Mouse (Mus musculus) right cerebral cortex, postnatal 10 days (tissue): ENCODE measurements around the gene Mark4.
A peak's percentile ranks its signal among the peaks of the same experiment; 100 is the strongest.

Experiments
- DNase-seq, 2 experiments: peaks; one replicate each; pipeline ENCODE4 v3.0.0; 2021; ENCODE audit warnings: low spot score in 2 of 2

Mark4 gene

DNA sequence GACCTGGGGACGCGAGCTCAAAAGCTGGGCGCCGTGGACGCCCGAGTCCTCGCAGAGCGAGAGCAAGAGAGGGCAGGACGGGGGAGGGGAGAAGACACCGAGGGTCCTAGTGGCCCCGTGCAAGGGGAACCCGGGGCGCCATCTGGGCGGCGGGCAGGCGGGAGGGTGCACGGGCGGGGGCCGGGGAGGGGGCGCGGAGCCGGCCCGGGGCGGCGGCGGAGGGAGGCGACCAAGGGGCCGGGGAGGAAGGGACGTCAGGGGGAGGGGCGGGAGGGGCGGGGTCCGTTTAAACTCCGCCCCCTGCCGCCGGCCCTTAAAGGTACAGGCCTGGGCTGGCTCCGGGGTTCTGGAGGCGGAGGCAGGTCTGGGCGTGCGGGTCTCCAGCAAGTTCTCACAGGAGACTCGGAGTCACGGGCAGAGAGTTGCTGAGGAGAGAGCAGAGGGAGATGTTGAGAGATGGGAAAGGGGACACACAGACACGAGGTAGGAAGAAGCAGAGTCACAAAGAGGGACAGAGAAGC is at the start of gene Mark4:
Gene Mark4 (minus strand): TSS at position 231 of the 521 bp plus-strand sequence.
- DNase-seq, result peak; percentile 82 to 84

DNA sequence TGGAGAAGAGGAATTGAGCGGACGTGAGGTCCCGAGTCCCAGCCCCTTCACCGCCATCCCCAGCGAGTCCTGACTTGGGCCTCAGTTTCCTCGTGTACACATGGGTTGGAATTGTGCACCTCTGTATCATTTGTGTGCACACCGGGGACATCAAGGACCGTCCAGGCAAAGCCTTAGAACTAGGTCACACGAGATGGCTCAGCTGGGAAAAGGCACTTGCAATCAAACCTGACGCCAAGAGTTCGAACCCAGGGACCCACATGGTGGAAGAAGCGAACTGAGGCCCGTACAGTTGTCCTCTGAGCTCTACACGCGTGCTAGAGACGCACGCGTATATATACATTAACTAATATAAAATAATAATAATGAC is 49.0 kb upstream of the Mark4 start:
- no peak for DNase-seq

DNA sequence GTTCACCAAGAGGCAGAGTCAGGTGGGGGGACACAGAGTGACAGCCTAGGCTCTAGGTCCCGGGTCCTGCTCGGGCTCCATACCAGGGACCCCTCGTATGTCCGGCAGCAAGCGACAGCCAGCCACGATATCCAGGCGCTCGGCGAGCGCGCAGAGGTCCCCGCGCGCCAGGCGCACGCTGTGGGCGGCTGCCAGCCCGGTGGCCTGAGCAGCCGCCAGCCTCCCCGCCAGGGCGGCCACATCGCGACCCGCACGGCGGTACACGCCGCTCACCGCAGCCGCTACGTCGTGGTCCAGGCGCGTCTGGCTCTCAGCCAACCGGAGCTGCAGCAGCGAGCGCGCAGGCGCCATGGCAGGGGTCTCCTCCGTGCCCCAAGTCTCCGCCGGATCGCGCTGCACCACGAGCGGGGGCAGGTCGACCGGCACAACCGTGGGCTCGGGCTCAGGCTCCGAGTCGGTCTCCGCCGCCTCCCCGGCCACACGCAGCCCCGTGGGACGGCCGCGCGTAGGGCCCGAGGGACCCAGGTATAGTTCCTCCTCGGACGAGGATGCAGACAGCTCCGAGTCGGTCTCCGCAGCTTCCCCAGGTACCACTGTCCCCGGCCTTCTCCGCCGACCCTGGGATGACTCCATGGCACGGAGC is 48.5 kb upstream of the Mark4 start:
- DNase-seq, result peak; percentile 79 to 83

DNA sequence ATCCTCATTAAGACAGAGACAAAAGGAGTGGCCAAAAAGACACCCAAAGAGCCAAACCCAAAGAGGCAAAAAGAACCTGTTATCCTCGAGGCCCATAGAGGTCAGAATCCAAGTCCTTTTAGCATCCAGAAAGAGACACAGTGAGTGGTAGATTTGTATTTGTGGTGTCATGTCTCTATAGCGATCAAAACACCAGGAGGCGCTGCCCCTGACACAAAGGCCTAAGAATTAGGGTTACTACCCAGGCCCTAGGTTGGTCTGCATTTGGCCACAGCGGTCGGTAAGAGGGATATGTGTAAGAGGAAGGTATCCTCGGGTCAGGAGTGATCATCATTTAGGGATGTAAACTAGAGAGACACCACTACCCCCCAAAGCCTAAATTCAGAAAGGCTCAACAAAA is 47.7 kb upstream of the Mark4 start:
- no peak for DNase-seq

DNA sequence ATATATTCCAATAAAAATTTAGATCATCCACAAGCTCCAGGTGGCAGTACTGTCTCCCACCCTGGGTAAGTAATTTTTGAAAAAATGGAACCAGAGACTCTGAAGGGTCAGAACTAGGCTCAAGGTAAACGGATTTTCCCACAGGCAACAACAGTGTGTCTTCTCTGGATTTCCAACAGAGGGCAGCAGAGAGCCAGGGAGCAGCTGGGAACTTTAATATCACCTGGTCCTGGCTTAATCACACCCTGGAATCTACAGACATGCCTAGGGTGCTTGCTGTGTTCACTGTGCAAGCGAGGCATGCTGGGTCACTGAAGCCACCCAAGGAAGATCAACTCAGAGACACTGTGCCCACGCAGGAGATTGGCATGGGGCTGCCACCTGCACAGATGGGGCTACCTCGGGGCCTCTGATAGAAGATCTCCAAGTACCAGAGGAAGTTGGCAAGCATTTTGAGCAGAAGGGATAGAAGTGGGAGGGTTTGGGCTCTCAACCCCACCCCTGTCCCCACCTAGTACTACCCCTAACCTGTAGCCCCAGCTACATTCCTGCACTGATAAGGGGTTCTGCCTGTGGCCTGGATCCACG is 45.0 kb upstream of the Mark4 start:
- DNase-seq, result no peak

DNA sequence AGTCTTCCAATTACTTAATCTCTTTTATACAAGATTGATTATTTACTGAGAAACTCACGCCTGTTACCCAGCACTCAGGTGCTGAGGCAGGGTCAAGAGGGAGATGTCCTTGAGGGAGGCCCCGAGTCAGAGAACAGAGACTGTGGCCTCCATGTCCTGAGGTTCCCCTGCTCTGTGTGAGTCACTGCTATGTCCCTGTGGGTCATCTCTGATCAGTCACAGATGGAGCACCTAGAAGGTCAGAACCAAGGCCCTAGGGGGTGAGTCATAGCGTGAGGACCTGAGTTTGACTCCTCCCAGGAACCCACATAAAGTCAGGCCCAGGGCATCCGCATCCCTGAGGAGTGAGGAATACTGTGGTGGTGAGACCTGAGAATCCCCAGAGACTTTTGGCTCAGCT is 43.0 kb upstream of the Mark4 start:
- DNase-seq, result no peak

DNA sequence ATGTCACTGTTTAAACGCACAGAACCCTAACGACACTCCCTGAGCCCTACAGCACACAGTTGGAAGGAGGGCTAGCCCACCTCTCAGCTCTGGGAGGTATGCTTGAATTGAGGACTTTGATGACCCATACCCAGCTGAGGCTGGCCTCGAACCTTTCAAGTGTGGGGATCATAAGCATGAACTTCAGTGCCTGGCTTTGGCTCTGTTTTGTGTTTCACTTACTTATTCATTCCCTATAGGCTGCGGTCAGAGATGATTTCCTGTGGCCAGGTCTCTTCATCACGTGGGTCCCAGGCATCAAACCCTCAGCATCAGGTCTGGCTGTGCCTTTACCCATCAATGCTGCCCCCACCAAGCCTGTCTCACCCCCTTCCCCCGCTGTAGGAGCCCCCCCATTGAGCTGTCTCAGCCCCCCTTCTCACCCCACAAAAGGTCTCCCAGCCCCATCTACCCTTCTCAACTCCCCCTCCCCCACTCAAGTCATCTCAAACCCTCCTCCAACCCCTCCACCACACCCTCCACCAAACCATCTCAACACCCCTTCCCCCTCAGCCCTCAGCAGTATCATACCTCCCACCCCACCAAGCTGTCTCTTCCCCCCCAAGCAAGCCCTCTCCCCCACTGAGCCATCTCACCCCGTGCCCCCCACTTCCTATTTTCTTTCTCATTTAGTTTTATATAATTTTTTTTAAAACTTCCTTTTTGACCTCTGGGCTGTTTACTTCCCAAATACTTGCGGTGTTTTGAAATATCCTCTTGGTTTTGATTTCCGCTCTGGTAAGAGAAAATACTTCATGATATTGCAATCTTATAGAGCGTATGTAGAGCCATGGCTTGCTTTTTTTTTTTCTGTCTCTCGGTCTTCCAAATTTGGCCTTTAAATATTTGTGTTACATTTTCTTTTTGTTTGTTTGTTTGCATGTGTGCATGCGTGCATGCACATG is 42.1 kb upstream of the Mark4 start:
- DNase-seq, result no peak

DNA sequence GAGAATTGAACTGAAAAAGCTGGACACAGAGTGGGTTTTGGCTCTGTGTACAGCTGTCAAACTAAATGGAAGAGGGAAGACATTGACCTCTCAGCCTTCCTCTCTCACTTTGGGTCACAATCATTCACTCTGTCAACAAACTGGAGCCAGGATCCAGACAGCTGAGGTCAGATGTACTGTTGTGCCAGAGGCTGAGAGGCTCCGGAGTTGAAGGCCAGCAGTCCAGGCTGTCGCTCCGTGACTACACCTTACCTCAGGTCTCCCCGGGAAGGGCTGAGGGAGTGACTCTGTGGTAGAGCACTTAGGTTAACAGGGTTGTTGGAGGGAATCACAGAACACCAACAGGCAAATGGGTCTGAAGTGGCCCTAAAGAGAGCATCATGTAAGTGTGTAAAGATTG is 39.7 kb upstream of the Mark4 start:
- DNase-seq, result no peak

DNA sequence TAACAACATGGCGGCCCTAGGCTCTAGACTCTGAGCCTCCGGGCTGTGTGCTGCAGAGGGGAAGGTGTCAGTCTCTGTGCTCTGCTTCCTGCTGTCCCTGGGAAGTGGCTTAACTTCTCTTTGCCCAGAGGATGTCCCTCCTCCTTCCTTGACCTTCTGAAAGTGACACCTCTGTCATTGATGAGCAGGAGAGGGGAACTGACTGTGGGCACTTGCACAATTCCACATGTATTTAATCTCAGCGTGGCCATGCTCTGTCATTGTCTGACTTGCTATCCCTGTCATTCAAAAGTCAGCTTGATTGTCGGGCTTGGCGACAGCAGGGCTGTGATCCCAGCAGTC is 37.6 kb upstream of the Mark4 start:
- DNase-seq, result no peak

DNA sequence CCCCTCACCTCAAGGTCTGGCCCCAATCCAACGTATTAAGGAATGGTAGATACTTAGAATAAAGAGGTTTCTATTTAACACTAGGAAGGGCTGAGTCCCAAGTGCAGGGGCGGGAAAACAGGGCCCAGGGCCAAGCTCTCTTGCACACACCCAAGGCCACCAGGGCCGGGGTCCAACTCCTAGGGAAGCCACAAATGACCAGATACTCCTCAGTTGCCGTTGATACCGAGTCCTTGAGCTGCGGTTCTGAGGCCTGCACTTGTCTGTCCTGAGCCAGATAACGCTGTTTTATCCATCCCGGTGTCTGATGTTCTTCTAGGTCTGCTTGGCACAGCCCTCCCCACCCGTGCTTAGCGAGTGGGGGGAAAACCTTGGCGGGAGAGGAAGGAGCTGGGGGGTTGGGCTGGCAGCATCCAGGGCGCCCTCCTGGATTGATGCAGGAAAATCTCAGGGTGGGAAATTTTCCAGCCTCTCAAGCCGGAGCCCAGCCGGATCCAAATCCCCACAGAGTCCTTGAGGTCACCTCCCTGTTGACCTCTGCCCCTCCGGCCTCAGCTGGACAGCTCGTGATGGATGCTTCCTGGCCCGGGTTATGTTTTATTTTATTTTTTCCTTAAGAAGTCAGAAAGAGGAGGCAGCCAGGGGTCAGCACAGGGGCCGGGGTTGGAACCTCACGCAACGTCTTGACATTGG is 37.0 kb upstream of the Mark4 start:
- DNase-seq, result no peak

DNA sequence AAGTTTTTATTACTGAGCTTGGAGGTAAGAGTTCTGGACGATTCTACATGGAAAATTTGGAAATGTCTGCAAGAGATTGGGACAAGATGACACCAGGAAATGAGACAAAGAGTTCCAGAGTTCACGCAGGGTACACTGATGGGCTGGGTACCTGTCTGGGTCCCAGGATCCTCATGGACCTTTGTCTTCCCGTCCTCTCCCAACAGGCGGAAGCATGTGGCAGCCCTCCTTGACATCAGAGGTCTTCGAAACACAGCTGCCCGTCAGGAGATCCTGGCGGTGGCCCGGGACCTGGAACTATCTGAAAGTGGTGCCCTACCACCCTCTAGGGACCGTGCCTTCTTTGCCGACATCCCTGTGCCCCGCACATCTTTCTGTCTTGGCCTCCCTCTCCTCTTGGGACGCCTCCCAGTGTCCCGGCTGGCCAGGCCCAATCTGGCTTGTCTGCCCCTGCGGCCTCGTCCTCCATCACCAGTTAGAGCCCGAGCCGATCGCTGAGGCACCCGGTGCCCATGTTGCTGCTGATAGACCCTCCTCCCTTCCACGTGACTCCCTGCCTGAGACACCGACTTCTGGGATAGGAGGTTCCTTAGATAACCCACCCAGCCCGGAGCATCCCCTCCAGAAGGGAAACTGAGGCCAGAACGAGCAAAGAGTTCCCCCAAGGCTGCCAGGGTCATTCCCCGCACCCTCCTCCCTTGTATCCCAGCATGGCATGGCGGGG is 36.3 kb upstream of the Mark4 start:
- DNase-seq, result no peak

DNA sequence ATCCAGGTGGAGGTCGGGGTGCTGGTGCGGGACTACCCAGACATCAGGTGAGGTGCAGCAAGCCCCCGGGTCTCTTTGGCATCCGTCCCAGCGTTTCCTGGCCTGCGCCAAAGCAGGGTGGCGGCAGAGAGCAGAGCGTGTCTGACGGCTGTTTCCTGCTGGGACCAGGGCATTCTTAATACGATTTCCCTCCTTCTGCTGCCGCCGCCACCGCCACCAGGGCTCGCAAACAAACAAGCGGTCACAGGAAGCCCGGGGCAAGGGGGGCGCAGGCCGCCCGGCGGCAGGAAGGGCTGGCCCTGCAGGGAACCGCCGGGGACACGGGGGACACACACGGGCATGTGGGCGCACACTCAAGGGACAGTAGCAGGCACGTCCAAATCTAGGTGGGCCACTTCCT is 33.1 kb upstream of the Mark4 start:
- no peak for DNase-seq

DNA sequence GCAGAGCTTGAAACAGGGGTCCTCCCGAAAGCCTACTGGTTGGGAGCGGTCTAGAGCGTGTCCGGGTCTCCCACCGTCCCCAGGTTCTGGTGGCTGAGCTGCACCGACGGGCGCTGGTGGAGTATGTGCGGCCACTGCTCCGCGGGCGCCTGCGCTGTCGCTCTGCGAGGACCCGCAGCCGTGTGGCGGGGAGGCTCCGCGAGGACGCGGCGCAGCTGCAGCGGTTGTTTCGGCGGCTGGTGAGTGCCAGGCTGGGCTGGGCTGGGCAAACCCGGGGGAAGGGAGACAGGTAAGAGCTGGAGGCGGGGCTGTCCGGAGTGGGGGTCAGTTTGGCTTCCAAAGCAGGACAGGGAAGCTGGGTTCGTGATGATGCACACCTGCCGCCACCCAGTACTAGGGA is 30.9 kb upstream of the Mark4 start:
- DNase-seq, result no peak

DNA sequence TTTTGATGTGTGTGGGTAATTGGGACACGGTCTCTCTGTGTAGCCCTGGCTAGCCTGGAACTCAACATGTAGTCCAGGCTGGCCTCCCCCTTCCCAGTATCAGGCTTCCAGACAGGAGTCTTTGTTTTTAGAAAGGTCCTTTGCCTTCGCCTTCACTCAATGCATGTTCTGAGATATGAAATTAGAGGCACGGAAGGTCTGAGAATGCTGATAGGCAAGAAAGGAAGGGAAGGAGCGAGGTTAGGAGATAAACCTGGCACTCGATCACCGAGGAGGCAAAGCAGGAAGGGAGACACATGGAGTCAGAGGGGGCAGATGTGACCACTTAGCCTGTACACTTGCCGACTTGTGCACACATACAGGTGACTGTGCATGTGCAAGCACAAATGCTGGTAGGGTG is 27.9 kb upstream of the Mark4 start:
- DNase-seq, result no peak

DNA sequence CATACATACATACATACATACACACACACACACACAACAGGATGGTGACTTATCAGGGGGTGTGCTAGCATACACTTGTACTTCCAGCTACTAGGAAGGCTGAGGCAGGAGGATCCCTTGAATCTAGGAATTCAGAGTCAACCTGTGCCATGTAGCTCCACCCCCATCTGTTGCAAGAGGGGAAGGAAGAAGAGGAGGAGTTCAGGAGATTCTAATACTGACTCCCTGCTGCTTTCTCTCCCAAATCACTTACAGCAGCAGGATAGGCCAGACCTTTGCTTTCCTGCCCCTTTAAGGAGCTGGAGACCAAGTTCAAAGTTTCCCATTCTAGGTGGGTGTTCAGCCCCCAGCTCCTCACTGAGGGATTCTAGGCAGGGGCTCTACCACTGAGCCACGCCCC is 26.9 kb upstream of the Mark4 start:
- no peak for DNase-seq

DNA sequence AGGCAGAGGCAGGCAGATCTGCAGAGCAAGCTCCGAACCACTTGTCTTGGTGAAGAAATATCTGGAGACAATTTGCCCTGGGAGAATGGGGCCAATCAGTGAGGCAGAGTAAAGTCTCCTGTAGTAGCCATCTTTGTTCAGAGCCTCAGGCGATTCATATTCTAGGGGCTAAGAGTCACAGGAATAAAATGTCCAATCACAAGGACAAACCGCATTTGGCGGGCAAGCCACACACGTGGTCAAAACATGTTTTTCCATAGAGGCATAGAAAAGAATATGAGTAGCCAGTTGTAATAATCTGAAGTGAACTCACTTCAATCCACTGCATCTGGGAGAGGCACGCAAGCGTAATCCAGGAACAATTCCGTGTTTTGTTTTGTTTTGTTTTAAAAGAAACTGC is 24.7 kb upstream of the Mark4 start:
- DNase-seq, result no peak

DNA sequence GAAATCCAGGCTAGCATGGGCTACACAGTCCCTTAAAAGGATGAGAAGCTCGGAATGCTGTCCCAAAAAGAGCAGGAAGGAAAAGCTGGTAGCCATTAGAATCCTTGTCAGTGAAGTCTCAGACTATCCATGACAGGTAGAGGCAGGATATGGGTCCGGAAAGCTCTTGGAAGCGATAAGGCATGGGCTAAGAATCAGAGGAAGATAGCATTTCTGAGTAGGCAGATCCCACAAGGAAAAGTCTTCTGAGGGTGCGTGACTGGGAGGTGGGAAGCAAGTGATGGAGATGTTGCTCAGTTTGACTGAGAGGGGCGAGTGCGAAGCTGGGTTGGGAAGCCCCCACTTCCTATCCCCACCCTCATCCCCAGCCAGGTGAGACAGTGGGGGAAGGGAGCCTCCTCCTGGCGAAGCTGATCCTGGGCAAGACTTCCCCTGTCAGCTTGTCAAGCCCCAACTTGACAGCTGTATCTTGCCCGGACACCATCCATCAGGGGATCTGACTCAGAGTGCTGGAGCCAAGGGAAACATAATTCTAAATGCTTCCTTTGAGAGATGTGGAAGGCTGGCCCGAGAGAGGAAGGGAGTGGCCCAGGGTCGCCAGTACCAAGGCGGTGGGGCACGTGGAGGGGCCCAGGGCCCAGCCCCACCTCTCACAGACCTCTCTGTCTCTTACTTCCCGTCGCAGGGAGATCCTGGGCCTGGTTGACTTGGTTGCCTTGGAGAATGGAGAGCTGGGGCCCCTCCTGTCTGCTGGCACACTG is 19.2 kb upstream of the Mark4 start:
- DNase-seq, result no peak

DNA sequence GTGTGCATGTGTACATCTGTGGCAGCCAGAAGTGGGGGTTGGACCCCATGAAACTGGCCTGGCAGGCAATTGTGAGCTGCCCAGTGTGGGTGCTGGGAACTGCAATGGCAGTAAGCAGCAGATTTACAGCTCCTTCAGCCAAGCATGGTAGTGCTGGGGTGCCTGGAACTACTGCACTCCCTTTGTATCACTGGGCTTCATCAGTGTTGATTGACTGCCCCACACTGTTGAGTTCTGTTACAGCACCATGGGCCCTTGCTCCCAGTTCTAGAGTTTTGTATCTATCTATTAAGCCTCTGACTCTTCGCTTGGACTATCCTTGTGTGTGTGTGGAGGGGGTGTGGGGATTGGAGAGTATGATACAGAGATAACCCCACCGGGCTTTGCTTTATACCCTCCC is 18.5 kb upstream of the Mark4 start:
- no peak for DNase-seq

DNA sequence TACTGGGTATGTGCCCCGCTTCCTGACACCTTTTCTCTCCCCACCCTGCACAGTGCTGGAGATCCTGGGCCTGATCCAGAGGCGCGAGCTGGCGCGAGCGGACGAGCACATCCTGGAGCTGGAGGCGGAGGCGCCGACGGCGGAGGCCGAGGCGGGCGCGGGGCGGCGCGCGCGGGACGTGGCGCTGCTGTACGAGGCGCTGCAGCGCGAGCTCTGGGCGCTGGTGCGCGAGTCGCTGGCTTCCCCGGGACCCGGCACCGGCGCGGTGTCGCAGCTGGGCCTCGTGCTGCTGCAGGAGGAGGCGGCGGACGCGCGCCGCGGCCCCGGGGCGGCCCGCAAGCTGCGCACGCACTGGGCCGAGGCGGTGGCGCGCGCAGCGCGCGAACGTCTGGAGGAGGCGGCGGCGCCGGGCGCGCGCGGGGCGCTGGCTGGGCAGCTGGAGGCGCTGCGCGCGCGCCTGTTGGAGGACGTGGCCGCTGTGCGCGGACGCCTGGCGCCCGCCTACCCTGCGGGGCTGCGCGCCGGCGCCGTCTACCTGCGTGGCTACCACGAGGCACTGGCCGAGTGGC is 15.3 kb upstream of the Mark4 start:
- DNase-seq, result peak; percentile 89 to 91

DNA sequence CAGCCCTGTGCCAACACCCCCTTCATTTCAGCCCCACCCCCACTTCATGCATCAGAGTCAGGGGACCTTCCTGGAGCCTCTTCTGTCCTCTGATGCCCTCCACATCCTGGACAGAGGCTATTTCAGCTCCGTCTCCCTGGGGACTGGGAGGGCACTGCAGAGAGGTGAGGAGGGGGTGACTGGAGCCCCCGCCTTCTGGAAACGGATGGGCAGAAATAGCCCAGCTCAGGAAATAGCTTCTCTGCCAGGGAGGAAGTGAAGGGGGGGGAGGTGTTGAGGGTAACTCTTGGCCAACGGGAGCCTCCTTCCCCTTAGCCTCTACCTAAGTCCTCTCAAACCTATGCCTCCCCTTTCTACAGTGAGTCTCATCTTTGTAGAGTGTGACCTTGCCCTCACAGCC is 13.8 kb upstream of the Mark4 start:
- DNase-seq, result peak in 1 of 2 experiments; percentile 51
